Mouse (Mus musculus) kidney, embryonic 16.5 days (tissue): ENCODE results near the gene Zfp866. TPM values are rescaled to one million over a fixed set of nuclear protein-coding genes. Genes with fewer than 3 reads are reported as not detected.

Experiments
- ATAC-seq: fragments of 200-750 bp; cut with Nextera tagmentation; 2 replicates; pipeline ENCODE4 v1.8.0; 2017; ENCODE audit warnings: moderate TSS enrichment; ENCODE audit not compliant: low FRiP score, low TSS enrichment
- H3K27ac ChIP-seq: fragments of 300-500 bp; sonication (generic); 2 replicates; pipeline ENCODE4 v1.5.1; 2014; ENCODE audit warnings: low read length
- H3K27me3 ChIP-seq: fragments of 300-500 bp; sonication (generic); 2 replicates; pipeline ENCODE4 v1.6.1; 2014; ENCODE audit warnings: low read length, control low read depth, mixed read lengths; ENCODE audit not compliant: insufficient read depth
- H3K36me3 ChIP-seq: fragments of 300-500 bp; sonication (generic); 2 replicates; pipeline ENCODE4 v1.6.1; 2014; ENCODE audit warnings: low read length, control low read depth, mixed read lengths; ENCODE audit not compliant: insufficient read depth
- H3K4me1 ChIP-seq: fragments of 300-500 bp; sonication (generic); 2 replicates; pipeline ENCODE4 v1.6.1; 2014; ENCODE audit warnings: low read length, control low read depth, mixed read lengths; ENCODE audit not compliant: insufficient read depth
- H3K4me2 ChIP-seq: fragments of 300-500 bp; sonication (generic); replicated peaks from 2 replicates; pipeline ENCODE4 v1.6.1; 2014; ENCODE audit warnings: low read depth, low read length
- H3K4me3 ChIP-seq: fragments of 300-500 bp; sonication (generic); 2 replicates; pipeline ENCODE4 v1.5.1; 2014; ENCODE audit warnings: mild to moderate bottlenecking, low read length
- H3K9ac ChIP-seq: fragments of 300-500 bp; sonication (generic); replicated peaks from 2 replicates; pipeline ENCODE4 v1.6.1; 2014; ENCODE audit warnings: low read length
- H3K9me3 ChIP-seq: fragments of 300-500 bp; sonication (generic); 2 replicates; pipeline ENCODE4 v1.6.1; 2016; ENCODE audit warnings: low read length, control low read depth
- WGBS: fragments of 180-500 bp; shearing (Covaris S2); extraction: QIAGEN DNeasy Blood & Tissue Kit; methylation state at CpG from one replicate; pipeline ENCODE4 v1.1.7; 2014; 5-methylcytosine and 5-hydroxymethylcytosine counted together
- polyA plus RNA-seq: library from polyadenylated mRNA; unstranded; fragments of >200 nt; fragmentation: Nextera tagmentation; extraction: Ambion mirVana; gene quantifications from 2 replicates; pipeline ENCODE4 v1.2.1, GENCODE M21; 2015

The Zfp866 gene
- polyA plus RNA-seq, 1 experiment from 2014 or later, result 30.1 TPM

- H3K27ac ChIP-seq, result no peak overlapping the region
- 88% methylated on average over 5 of the region's 5 CpGs for WGBS
- no peaks in the 10 kb centered on the region for H3K27me3 ChIP-seq
- ATAC-seq, result no peak
- H3K9ac ChIP-seq, result no peak overlapping the region
- no peaks in the 10 kb centered on the region for H3K9me3 ChIP-seq
- H3K36me3 ChIP-seq, result peaks cover 83% of the 10 kb centered on the region
- no peak overlapping the region for H3K4me2 ChIP-seq
- H3K4me1 ChIP-seq, result no peaks in the 10 kb centered on the region
- no peak overlapping the region for H3K4me3 ChIP-seq
Observed at GRCm38 (mm10) chr8:69799946-69800345, 9.0 kb upstream of the Zfp866 start.

GRCm38 (mm10) chr8:69799261-69799660 is 8.3 kb upstream of the Zfp866 start:
- H3K9me3 ChIP-seq, result no peaks in the 10 kb centered on the region
- no peak overlapping the region for H3K9ac ChIP-seq
- WGBS, result 92% methylated on average over 8 of the region's 8 CpGs
- H3K36me3 ChIP-seq, result peaks cover 85% of the 10 kb centered on the region
- H3K27ac ChIP-seq, result no peak overlapping the region
- H3K4me3 ChIP-seq, result no peak overlapping the region
- no peak for ATAC-seq
- H3K27me3 ChIP-seq, result no peaks in the 10 kb centered on the region
- no peak overlapping the region for H3K4me2 ChIP-seq
- H3K4me1 ChIP-seq, result no peaks in the 10 kb centered on the region

GRCm38 (mm10) chr8:69797661-69798060 is 6.7 kb upstream of the Zfp866 start:
- 91% methylated on average over 10 of the region's 10 CpGs for WGBS
- Histone ChIP-seq H3K9ac (no peak overlapping the region), H3K36me3 (peaks cover 72% of the 10 kb centered on the region), H3K4me1 (peaks cover 6% of the 10 kb centered on the region), H3K27ac (no peak overlapping the region), H3K9me3 (no peaks in the 10 kb centered on the region), H3K4me3 (no peak overlapping the region), H3K27me3 (no peaks in the 10 kb centered on the region), H3K4me2 (no peak overlapping the region)
- ATAC-seq, result no peak

GRCm38 (mm10) chr8:69796721-69797345 is 5.9 kb upstream of the Zfp866 start:
- 94% methylated on average over 16 of the region's 16 CpGs for WGBS

GRCm38 (mm10) chr8:69794901-69795300 is 3.9 kb upstream of the Zfp866 start:
- Histone ChIP-seq H3K4me1 (peaks cover 20% of the 10 kb centered on the region), H3K9ac (no peak overlapping the region), H3K9me3 (no peaks in the 10 kb centered on the region), H3K36me3 (peaks cover 47% of the 10 kb centered on the region), H3K4me3 (no peak overlapping the region), H3K27ac (no peak overlapping the region), H3K4me2 (no peak overlapping the region), H3K27me3 (no peaks in the 10 kb centered on the region)
- WGBS, result 95% methylated on average over 6 of the region's 6 CpGs
- ATAC-seq, result no peak

More at GRCm38 (mm10) chr8:69796721-69797345, 5.9 kb upstream of the Zfp866 start:
- no peaks in the 10 kb centered on the region for H3K9me3 ChIP-seq
- no peak overlapping the region for H3K27ac ChIP-seq
- H3K36me3 ChIP-seq, result peaks cover 64% of the 10 kb centered on the region
- no peaks in the 10 kb centered on the region for H3K27me3 ChIP-seq
- no peak overlapping the region for H3K9ac ChIP-seq
- ATAC-seq, result no peak
- no peak overlapping the region for H3K4me2 ChIP-seq
- H3K4me1 ChIP-seq, result peaks cover 15% of the 10 kb centered on the region
- H3K4me3 ChIP-seq, result no peak overlapping the region

GRCm38 (mm10) chr8:69794096-69794495 is 3.1 kb upstream of the Zfp866 start:
- WGBS, result 93% methylated on average over 3 of the region's 3 CpGs
- H3K27me3 ChIP-seq, result no peaks in the 10 kb centered on the region
- H3K27ac ChIP-seq, result no peak overlapping the region
- no peaks in the 10 kb centered on the region for H3K9me3 ChIP-seq
- peaks cover 23% of the 10 kb centered on the region for H3K4me1 ChIP-seq
- ATAC-seq, result no peak
- H3K4me2 ChIP-seq, result no peak overlapping the region
- H3K9ac ChIP-seq, result no peak overlapping the region
- no peak overlapping the region for H3K4me3 ChIP-seq
- H3K36me3 ChIP-seq, result peaks cover 40% of the 10 kb centered on the region

GRCm38 (mm10) chr8:69793666-69794065 is 2.7 kb upstream of the Zfp866 start:
- Histone ChIP-seq H3K4me3 (no peak overlapping the region), H3K36me3 (peaks cover 35% of the 10 kb centered on the region), H3K27ac (no peak overlapping the region), H3K9me3 (no peaks in the 10 kb centered on the region), H3K4me2 (no peak overlapping the region), H3K4me1 (peaks cover 23% of the 10 kb centered on the region), H3K27me3 (no peaks in the 10 kb centered on the region), H3K9ac (no peak overlapping the region)
- no peak for ATAC-seq
- WGBS, result 83% methylated on average over 4 of the region's 4 CpGs

- Histone ChIP-seq H3K4me1 (peaks cover 23% of the 10 kb centered on the region), H3K4me2 (peak overlapping the region; percentile 61), H3K9me3 (no peaks in the 10 kb centered on the region), H3K36me3 (peaks cover 14% of the 10 kb centered on the region), H3K9ac (peak overlapping the region; percentile 94), H3K27me3 (no peaks in the 10 kb centered on the region), H3K4me3 (peak overlapping the region; percentile 99), H3K27ac (peak overlapping the region; percentile 92; the same call in 1 of the 2 replicates)
- under 1% methylated on average over 48 of the region's 48 CpGs for WGBS
- ATAC-seq, result peak; percentile 79
Observed at GRCm38 (mm10) chr8:69791415-69792068, 564 bp upstream of the Zfp866 start.

GRCm38 (mm10) chr8:69790364-69790763 is 614 bp downstream of the Zfp866 start:
- WGBS, result 23% methylated on average over 11 of the region's 11 CpGs
- peak; percentile 39; the same call in 1 of the 2 replicates for ATAC-seq
- Histone ChIP-seq H3K27ac (peak overlapping the region; percentile 92), H3K27me3 (no peaks in the 10 kb centered on the region), H3K4me3 (peak overlapping the region; percentile 99), H3K9ac (peak overlapping the region; percentile 94), H3K9me3 (no peaks in the 10 kb centered on the region), H3K4me2 (peak overlapping the region; percentile 77), H3K36me3 (peaks cover 9% of the 10 kb centered on the region; the same call in 1 of the 2 replicates), H3K4me1 (peaks cover 23% of the 10 kb centered on the region)

GRCm38 (mm10) chr8:69789731-69790130 is 1.2 kb downstream of the Zfp866 start:
- no peak overlapping the region for H3K4me3 ChIP-seq
- no peaks in the 10 kb centered on the region for H3K27me3 ChIP-seq
- peaks cover 6% of the 10 kb centered on the region; the same call in 1 of the 2 replicates for H3K36me3 ChIP-seq
- H3K9me3 ChIP-seq, result no peaks in the 10 kb centered on the region
- 70% methylated on average over 5 of the region's 5 CpGs for WGBS
- ATAC-seq, result no peak
- H3K27ac ChIP-seq, result no peak overlapping the region
- H3K4me2 ChIP-seq, result peak overlapping the region; percentile 77; the same call in 1 of the 2 replicates
- peaks cover 23% of the 10 kb centered on the region for H3K4me1 ChIP-seq
- H3K9ac ChIP-seq, result no peak overlapping the region
